Mouse (Mus musculus) MEL (cell line): Measurements from ENCODE around the gene Dock1.

Source experiments
- CTCF ChIP-seq, 3 experiments: IDR thresholded peaks in 2 of 3; conservative IDR thresholded peaks in 1 of 3; 2 replicates each; pipeline ENCODE4 v1.5.1; 2011 to 2012; ENCODE audit warnings: low read length in 3 of 3, low read depth in 2 of 3, mild to moderate bottlenecking in 2 of 3, improper control_type of control experiment in 1 of 3, inconsistent platforms in 1 of 3, mixed read lengths in 1 of 3, moderate library complexity in 1 of 3; ENCODE audit not compliant: control insufficient read depth in 1 of 3, insufficient read depth in 1 of 3, poor library complexity in 1 of 3, severe bottlenecking in 1 of 3
- EP300 ChIP-seq, 2 experiments: IDR thresholded peaks; 2 replicates each; pipeline ENCODE4 v1.6.1; 2011; ENCODE audit warnings: improper control_type of control experiment in 2 of 2, low read length in 2 of 2, low read depth in 1 of 2, mild to moderate bottlenecking in 1 of 2
- POLR2A ChIP-seq, 2 experiments: IDR thresholded peaks; 2 replicates each; pipeline ENCODE4 v1.6.1; 2011 to 2012; ENCODE audit warnings: low read length in 2 of 2, mild to moderate bottlenecking in 2 of 2, control low read depth in 1 of 2, improper control_type of control experiment in 1 of 2, low read depth in 1 of 2, moderate library complexity in 1 of 2; ENCODE audit not compliant: control insufficient read depth in 1 of 2, insufficient read depth in 1 of 2, poor library complexity in 1 of 2

GRCm38 (mm10) chr7:135077806-135078205 lies 407.4 kb downstream of the Dock1 start:
- TF ChIP-seq POLR2A (IDR thresholded peaks at IDR 0.05; ENCODE audit: control insufficient read depth in 1 of 2, insufficient read depth in 1 of 2, low read depth in 1 of 2, low read length in 2 of 2, poor library complexity in 1 of 2) (no peak), CTCF (IDR thresholded peaks at IDR 0.05 in 2 of 3, conservative IDR thresholded peaks at IDR 0.05 in 1 of 3; ENCODE audit: control insufficient read depth in 1 of 3, insufficient read depth in 1 of 3, low read depth in 2 of 3, low read length in 3 of 3, poor library complexity in 1 of 3, severe bottlenecking in 1 of 3) (no peak), EP300 (IDR thresholded peaks at IDR 0.05; ENCODE audit: low read depth in 1 of 2, low read length in 2 of 2) (no peak)
